Mouse (Mus musculus) MEL (cell line): Measurements from ENCODE around the gene Gtf2ird1. TPM values are rescaled to one million over a fixed set of nuclear protein-coding genes. Genes with fewer than 3 reads are reported as not detected.

Experiments
- DNase-seq: peaks from one replicate; pipeline ENCODE4 v3.0.0; 2011; ENCODE audit warnings: low read depth, low spot score
- H3K27ac ChIP-seq: 2 replicates; pipeline ENCODE4 v1.5.1; 2012; ENCODE audit warnings: low read depth, mild to moderate bottlenecking, control low read depth, low read length, moderate library complexity; ENCODE audit not compliant: control insufficient read depth
- H3K27me3 ChIP-seq, 2 experiments: fragments of 150-350 bp in 1 of 2; sonication (generic) in 1 of 2; 2 replicates each; pipeline ENCODE4 v1.6.1; 2012; ENCODE audit warnings: low read length in 2 of 2, mild to moderate bottlenecking in 2 of 2, improper control_type of control experiment in 1 of 2, moderate library complexity in 1 of 2; ENCODE audit not compliant: insufficient read depth in 2 of 2, control insufficient read depth in 1 of 2
- H3K36me3 ChIP-seq, 2 experiments: 2 replicates each; pipeline ENCODE4 v1.6.1; 2012 to 2014; ENCODE audit warnings: low read length in 2 of 2, improper control_type of control experiment in 1 of 2, inconsistent platforms in 1 of 2, mild to moderate bottlenecking in 1 of 2; ENCODE audit not compliant: insufficient read depth in 2 of 2, control insufficient read depth in 1 of 2
- H3K4me1 ChIP-seq, 2 experiments: fragments of 150-350 bp in 1 of 2; sonication (generic) in 1 of 2; 2 replicates each; pipeline ENCODE4 v1.6.1; 2012; ENCODE audit warnings: low read length in 2 of 2, improper control_type of control experiment in 1 of 2, mild to moderate bottlenecking in 1 of 2; ENCODE audit not compliant: insufficient read depth in 2 of 2, control insufficient read depth in 1 of 2
- H3K4me3 ChIP-seq, 2 experiments: fragments of 150-350 bp in 1 of 2; sonication (generic) in 1 of 2; 2 replicates each; pipeline ENCODE4 v1.5.1; 2012; ENCODE audit warnings: low read depth in 2 of 2, low read length in 2 of 2, mild to moderate bottlenecking in 2 of 2, moderate library complexity in 2 of 2, control low read depth in 1 of 2, improper control_type of control experiment in 1 of 2; ENCODE audit not compliant: control insufficient read depth in 1 of 2, insufficient read depth in 1 of 2
- H3K79me2 ChIP-seq: 2 replicates; pipeline ENCODE4 v1.6.1; 2012; ENCODE audit warnings: mild to moderate bottlenecking, low read length, moderate library complexity; ENCODE audit not compliant: control insufficient read depth, poor library complexity, insufficient read depth
- H3K9ac ChIP-seq: 2 replicates; pipeline ENCODE4 v1.6.1; 2012; ENCODE audit warnings: low read depth, mild to moderate bottlenecking, control low read depth, low read length, moderate library complexity; ENCODE audit not compliant: control insufficient read depth, poor library complexity, severe bottlenecking
- H3K9me3 ChIP-seq: fragments of 150-350 bp; sonication (generic); replicated peaks from 2 replicates; pipeline ENCODE4 v1.6.1; 2012; ENCODE audit warnings: mild to moderate bottlenecking, low read length, improper control_type of control experiment, moderate library complexity; ENCODE audit not compliant: insufficient read depth
- BHLHE40 ChIP-seq: IDR thresholded peaks from 2 replicates; pipeline ENCODE4 v1.6.1; 2012; ENCODE audit warnings: low read depth, mild to moderate bottlenecking, inconsistent platforms, low read length, improper control_type of control experiment, borderline replicate concordance
- CHD1 ChIP-seq: IDR thresholded peaks from 2 replicates; pipeline ENCODE4 v1.6.1; 2012; ENCODE audit warnings: low read depth, mild to moderate bottlenecking, inconsistent platforms, low read length, improper control_type of control experiment
- CHD2 ChIP-seq: IDR thresholded peaks from 2 replicates; pipeline ENCODE4 v1.6.1; 2011; ENCODE audit warnings: low read length, improper control_type of control experiment
- CTCF ChIP-seq, 3 experiments: IDR thresholded peaks in 2 of 3; conservative IDR thresholded peaks in 1 of 3; 2 replicates each; pipeline ENCODE4 v1.5.1; 2011 to 2012; ENCODE audit warnings: low read length in 3 of 3, low read depth in 2 of 3, mild to moderate bottlenecking in 2 of 3, improper control_type of control experiment in 1 of 3, inconsistent platforms in 1 of 3, mixed read lengths in 1 of 3, moderate library complexity in 1 of 3; ENCODE audit not compliant: control insufficient read depth in 1 of 3, insufficient read depth in 1 of 3, poor library complexity in 1 of 3, severe bottlenecking in 1 of 3
- E2F4 ChIP-seq: IDR thresholded peaks from 2 replicates; pipeline ENCODE4 v1.6.1; 2011; ENCODE audit warnings: low read depth, low read length, improper control_type of control experiment, borderline replicate concordance
- ELF1 ChIP-seq: IDR thresholded peaks from 2 replicates; pipeline ENCODE4 v1.6.1; 2014; ENCODE audit warnings: low read depth, mild to moderate bottlenecking, inconsistent platforms, low read length, improper control_type of control experiment, moderate library complexity
- EP300 ChIP-seq, 2 experiments: IDR thresholded peaks; 2 replicates each; pipeline ENCODE4 v1.6.1; 2011; ENCODE audit warnings: improper control_type of control experiment in 2 of 2, low read length in 2 of 2, low read depth in 1 of 2, mild to moderate bottlenecking in 1 of 2
- ETS1 ChIP-seq: IDR thresholded peaks from 2 replicates; pipeline ENCODE4 v1.6.1; 2012; ENCODE audit warnings: low read depth, mild to moderate bottlenecking, inconsistent platforms, low read length, improper control_type of control experiment, moderate library complexity
- GABPA ChIP-seq: IDR thresholded peaks from 2 replicates; pipeline ENCODE4 v1.6.1; 2012; ENCODE audit warnings: low read depth, mild to moderate bottlenecking, inconsistent platforms, low read length, improper control_type of control experiment, moderate library complexity
- GATA1 ChIP-seq: IDR thresholded peaks from 2 replicates; pipeline ENCODE4 v1.6.1; 2011; ENCODE audit warnings: low read depth, low read length, improper control_type of control experiment
- HCFC1 ChIP-seq: IDR thresholded peaks from 2 replicates; pipeline ENCODE4 v1.6.1; 2012; ENCODE audit warnings: low read depth, mild to moderate bottlenecking, inconsistent platforms, low read length, improper control_type of control experiment, moderate library complexity
- JUND ChIP-seq: IDR thresholded peaks from 2 replicates; pipeline ENCODE4 v1.6.1; 2011; ENCODE audit warnings: low read depth, mild to moderate bottlenecking, improper control_type of control experiment, low read length
- KAT2A ChIP-seq: conservative IDR thresholded peaks from 2 replicates; pipeline ENCODE4 v1.6.1; 2012; ENCODE audit warnings: low read depth, low read length, improper control_type of control experiment, inconsistent platforms
- MAFK ChIP-seq: IDR thresholded peaks from 2 replicates; pipeline ENCODE4 v1.6.1; 2011; ENCODE audit warnings: low read depth, mild to moderate bottlenecking, low read length, improper control_type of control experiment, borderline replicate concordance
- MAX ChIP-seq: IDR thresholded peaks from 2 replicates; pipeline ENCODE4 v1.6.1; 2011; ENCODE audit warnings: low read length, improper control_type of control experiment
- MAZ ChIP-seq: IDR thresholded peaks from 2 replicates; pipeline ENCODE4 v1.6.1; 2012; ENCODE audit warnings: low read depth, mild to moderate bottlenecking, inconsistent platforms, low read length, improper control_type of control experiment
- MEF2A ChIP-seq: IDR thresholded peaks from 2 replicates; pipeline ENCODE4 v1.6.1; 2014; ENCODE audit warnings: low read depth, mild to moderate bottlenecking, inconsistent platforms, low read length, improper control_type of control experiment; ENCODE audit not compliant: poor library complexity, insufficient replicate concordance, severe bottlenecking; ENCODE audit errors: extremely low read depth
- MXI1 ChIP-seq: IDR thresholded peaks from 2 replicates; pipeline ENCODE4 v1.6.1; 2011; ENCODE audit warnings: mild to moderate bottlenecking, low read depth, low read length, improper control_type of control experiment
- MYB ChIP-seq: IDR thresholded peaks from 2 replicates; pipeline ENCODE4 v1.6.1; 2011; ENCODE audit warnings: mild to moderate bottlenecking, low read depth, low read length, improper control_type of control experiment
- MYC ChIP-seq: IDR thresholded peaks from 2 replicates; pipeline ENCODE4 v1.6.1; 2011; ENCODE audit warnings: low read depth, mild to moderate bottlenecking, low read length, improper control_type of control experiment, moderate library complexity
- NELFE ChIP-seq: IDR thresholded peaks from 2 replicates; pipeline ENCODE4 v1.6.1; 2011; ENCODE audit warnings: low read depth, low read length, improper control_type of control experiment
- NRF1 ChIP-seq: IDR thresholded peaks from 2 replicates; pipeline ENCODE4 v1.6.1; 2014; ENCODE audit warnings: low read depth, mild to moderate bottlenecking, inconsistent platforms, low read length, improper control_type of control experiment, moderate library complexity; ENCODE audit not compliant: poor library complexity, insufficient read depth, severe bottlenecking
- POLR2A ChIP-seq, 2 experiments: IDR thresholded peaks; 2 replicates each; pipeline ENCODE4 v1.6.1; 2011 to 2012; ENCODE audit warnings: low read length in 2 of 2, mild to moderate bottlenecking in 2 of 2, control low read depth in 1 of 2, improper control_type of control experiment in 1 of 2, low read depth in 1 of 2, moderate library complexity in 1 of 2; ENCODE audit not compliant: control insufficient read depth in 1 of 2, insufficient read depth in 1 of 2, poor library complexity in 1 of 2
- POLR2AphosphoS2 ChIP-seq: IDR thresholded peaks from 2 replicates; pipeline ENCODE4 v1.6.1; 2011; ENCODE audit warnings: low read length, improper control_type of control experiment
- POLR2AphosphoS5 ChIP-seq: IDR thresholded peaks from 2 replicates; pipeline ENCODE4 v1.6.1; 2012; ENCODE audit warnings: low read depth, borderline replicate concordance, mild to moderate bottlenecking, inconsistent platforms, low read length, moderate library complexity, mixed read lengths
- RAD21 ChIP-seq: IDR thresholded peaks from 2 replicates; pipeline ENCODE4 v1.6.1; 2011; ENCODE audit warnings: mild to moderate bottlenecking, low read depth, low read length, improper control_type of control experiment
- RCOR1 ChIP-seq: IDR thresholded peaks from 2 replicates; pipeline ENCODE4 v1.6.1; 2012; ENCODE audit warnings: low read depth, mild to moderate bottlenecking, inconsistent platforms, low read length, improper control_type of control experiment
- SIN3A ChIP-seq: IDR thresholded peaks from 2 replicates; pipeline ENCODE4 v1.6.1; 2012; ENCODE audit warnings: low read length, improper control_type of control experiment, inconsistent platforms
- SMC3 ChIP-seq: IDR thresholded peaks from 2 replicates; pipeline ENCODE4 v1.6.1; 2011; ENCODE audit warnings: low read depth, low read length, improper control_type of control experiment
- TAL1 ChIP-seq: IDR thresholded peaks from 2 replicates; pipeline ENCODE4 v1.6.1; 2012; ENCODE audit warnings: mild to moderate bottlenecking, inconsistent platforms, low read length, moderate library complexity, mixed read lengths
- TBP ChIP-seq: IDR thresholded peaks from 2 replicates; pipeline ENCODE4 v1.8.0; 2011; ENCODE audit warnings: low read depth, low read length, improper control_type of control experiment
- UBTF ChIP-seq: IDR thresholded peaks from 2 replicates; pipeline ENCODE4 v1.6.1; 2012; ENCODE audit warnings: low read depth, mild to moderate bottlenecking, inconsistent platforms, low read length, improper control_type of control experiment, moderate library complexity, borderline replicate concordance; ENCODE audit not compliant: insufficient read depth
- USF1 ChIP-seq: IDR thresholded peaks from 2 replicates; pipeline ENCODE4 v1.6.1; 2014; ENCODE audit warnings: low read depth, mild to moderate bottlenecking, inconsistent platforms, low read length, improper control_type of control experiment, moderate library complexity
- ZC3H11A ChIP-seq: IDR thresholded peaks from 2 replicates; pipeline ENCODE4 v1.6.1; 2012; ENCODE audit warnings: low read depth, mild to moderate bottlenecking, inconsistent platforms, low read length, improper control_type of control experiment
- ZKSCAN1 ChIP-seq: IDR thresholded peaks from 2 replicates; pipeline ENCODE4 v1.6.1; 2012; ENCODE audit warnings: low read depth, mild to moderate bottlenecking, inconsistent platforms, low read length, improper control_type of control experiment, moderate library complexity
- ZMIZ1 ChIP-seq: IDR thresholded peaks from 2 replicates; pipeline ENCODE4 v1.6.1; 2012; ENCODE audit warnings: low read depth, mild to moderate bottlenecking, inconsistent platforms, low read length, improper control_type of control experiment, moderate library complexity
- ZNF384 ChIP-seq: IDR thresholded peaks from 2 replicates; pipeline ENCODE4 v1.6.1; 2012; ENCODE audit warnings: low read depth, mild to moderate bottlenecking, inconsistent platforms, low read length, improper control_type of control experiment
- polyA plus RNA-seq, 2 experiments: library from polyadenylated mRNA; stranded (reverse) in 1 of 2; unstranded in 1 of 2; fragments of >175 nt in 1 of 2; fragments of >200 nt in 1 of 2; gene quantifications; 2 replicates each; pipeline versions ENCODE4 v1.2.1 to v1.2.4; 2012; ENCODE audit warnings: low replicate concordance in 2 of 2, low read depth in 1 of 2; ENCODE audit not compliant: insufficient read length in 2 of 2, insufficient read depth in 1 of 2, missing spikeins in 1 of 2
- total RNA-seq: library from RNA; depleted of rRNA; stranded (reverse); fragments of 300-350 nt; gene quantifications from 2 replicates; pipeline ENCODE4 v1.2.3, GENCODE M21; 2012

The Gtf2ird1 gene
- total and polyA plus RNA-seq, 3 experiments, result 15.2 to 54.7 TPM; not detected in 1

- no peaks in the 10 kb centered on the region for H3K9me3 ChIP-seq
- H3K27me3 ChIP-seq, result no peaks in the 10 kb centered on the region
- peak overlapping the region; percentile 89 to 93 for H3K4me3 ChIP-seq
- no peak overlapping the region for H3K27ac ChIP-seq
- peaks cover 17% of the 10 kb centered on the region for H3K79me2 ChIP-seq
- peak overlapping the region; percentile 92 for H3K9ac ChIP-seq
- peaks cover 0 to 26% of the 10 kb centered on the region in 2 experiments; a peak in 2 of 4 replicates for H3K4me1 ChIP-seq
- peaks cover 0 to 6% of the 10 kb centered on the region in 2 experiments; a peak in 2 of 4 replicates for H3K36me3 ChIP-seq
- DNase-seq, result peak; percentile 62
- TF ChIP-seq MAZ (no peak), NELFE (no peak; the same call in 1 of the 2 replicates), ZKSCAN1 (no peak), MYB (no peak), UBTF (no peak), GATA1 (no peak), RAD21 (no peak), JUND (no peak), ZC3H11A (no peak), MAFK (no peak), CHD2 (peak; percentile 53; the same call in 1 of the 2 replicates), MEF2A (no peak), TAL1 (no peak), ZNF384 (peak; percentile 77), RCOR1 (no peak), TBP (no peak), E2F4 (no peak), HCFC1 (no peak), GABPA (no peak), POLR2AphosphoS2 (no peak), USF1 (peak; percentile 91), MYC (no peak), ETS1 (no peak), MAX (peak; percentile 54), EP300 (IDR thresholded peaks at IDR 0.05; ENCODE audit: low read depth in 1 of 2, low read length in 2 of 2) (no peak), SMC3 (no peak), POLR2AphosphoS5 (no peak), ZMIZ1 (no peak), POLR2A (IDR thresholded peaks at IDR 0.05; ENCODE audit: control insufficient read depth in 1 of 2, insufficient read depth in 1 of 2, low read depth in 1 of 2, low read length in 2 of 2, poor library complexity in 1 of 2) (no peak), CHD1 (no peak), SIN3A (peak; percentile 61; the same call in 1 of the 2 replicates), MXI1 (peak; percentile 69), BHLHE40 (peak; percentile 95), NRF1 (no peak), KAT2A (no peak), ELF1 (no peak), CTCF (IDR thresholded peaks at IDR 0.05 in 2 of 3, conservative IDR thresholded peaks at IDR 0.05 in 1 of 3; ENCODE audit: control insufficient read depth in 1 of 3, insufficient read depth in 1 of 3, low read depth in 2 of 3, low read length in 3 of 3, poor library complexity in 1 of 3, severe bottlenecking in 1 of 3) (no peak)
Observed at GRCm38 (mm10) chr5:134455914-134456423, 547 bp downstream of the Gtf2ird1 start.
